Mouse (Mus musculus) stomach, postnatal 0 days (tissue): ENCODE measurements around the gene Elovl7. TPM values are rescaled to one million over a fixed set of nuclear protein-coding genes. Genes with fewer than 3 reads are reported as not detected.
A peak's percentile ranks its signal among the peaks of the same experiment; 100 is the strongest.

Experiments
- ATAC-seq: fragments of 200-750 bp; cut with Nextera tagmentation; 2 replicates; pipeline ENCODE4 v1.8.0; 2017; ENCODE audit not compliant: low FRiP score, low TSS enrichment
- DNase-seq: peaks from one replicate; pipeline ENCODE4 v3.0.0-alpha.2; 2016; ENCODE audit warnings: low spot score
- H3K27ac ChIP-seq: fragments of 300-500 bp; sonication (generic); replicated peaks from 2 replicates; pipeline ENCODE4 v1.5.1; 2014; ENCODE audit warnings: mild to moderate bottlenecking, control low read depth
- H3K27me3 ChIP-seq: fragments of 300-500 bp; sonication (generic); 2 replicates; pipeline ENCODE4 v1.6.1; 2014; ENCODE audit warnings: low read length; ENCODE audit not compliant: control insufficient read depth, insufficient read depth
- H3K36me3 ChIP-seq: fragments of 300-500 bp; sonication (generic); 2 replicates; pipeline ENCODE4 v1.6.1; 2014; ENCODE audit warnings: low read length, mixed read lengths; ENCODE audit not compliant: control insufficient read depth, insufficient read depth
- H3K4me1 ChIP-seq: fragments of 300-500 bp; sonication (generic); replicated peaks from 2 replicates; pipeline ENCODE4 v1.6.1; 2014; ENCODE audit warnings: antibody characterized with exemption; ENCODE audit not compliant: control insufficient read depth, insufficient read depth
- H3K4me2 ChIP-seq: fragments of 300-500 bp; sonication (generic); replicated peaks from 2 replicates; pipeline ENCODE4 v1.6.1; 2014; ENCODE audit warnings: low read depth, mild to moderate bottlenecking, control low read depth, moderate library complexity
- H3K4me3 ChIP-seq: fragments of 300-500 bp; sonication (generic); 2 replicates; pipeline ENCODE4 v1.5.1; 2014; ENCODE audit warnings: low read depth, low read length, control low read depth
- H3K9ac ChIP-seq: fragments of 300-500 bp; sonication (generic); 2 replicates; pipeline ENCODE4 v1.6.1; 2014; ENCODE audit warnings: mild to moderate bottlenecking, low read length, control low read depth, mixed read lengths
- H3K9me3 ChIP-seq: fragments of 300-500 bp; sonication (generic); 2 replicates; pipeline ENCODE4 v1.6.1; 2016; ENCODE audit warnings: low read length; ENCODE audit not compliant: control insufficient read depth
- CTCF ChIP-seq: IDR thresholded peaks from 2 replicates; pipeline ENCODE4 v1.5.1; 2016; ENCODE audit warnings: antibody characterized with exemption, low read depth, mild to moderate bottlenecking, moderate library complexity
- EP300 ChIP-seq: optimal IDR thresholded peaks from 2 replicates; pipeline ENCODE3; 2016; ENCODE audit warnings: antibody characterized with exemption
- WGBS: fragments of 180-500 bp; shearing (Covaris S2); extraction: QIAGEN DNeasy Blood & Tissue Kit; methylation state at CpG from one replicate; pipeline ENCODE4 v1.1.7; 2014; 5-methylcytosine and 5-hydroxymethylcytosine counted together
- polyA plus RNA-seq: library from polyadenylated mRNA; unstranded; fragments of >200 nt; fragmentation: Nextera tagmentation; extraction: Ambion mirVana; gene quantifications from 2 replicates; pipeline ENCODE4 v1.2.1, GENCODE M21; 2015

Gene Elovl7
- polyA plus RNA-seq: 71.0 and 73.3 TPM in 2 replicates

- peak within 1 kb of the TSS; percentile 78 for H3K4me3 ChIP-seq
- H3K27ac ChIP-seq: peak within 1 kb of the TSS; percentile 88
- no peaks in the 10 kb centered on the region for H3K36me3 ChIP-seq
- peak; percentile 97 for DNase-seq
- peak within 1 kb of the TSS; percentile 99 for H3K4me2 ChIP-seq
- H3K4me1 ChIP-seq: no peaks in the 10 kb centered on the region
- H3K9me3 ChIP-seq: no peaks in the 10 kb centered on the region
- peak within 1 kb of the TSS; percentile 78 for H3K9ac ChIP-seq
- no peak for TF ChIP-seq EP300
- TF ChIP-seq CTCF: peak; percentile 58; the same call in 1 of the 2 replicates
- peak; percentile 97 for ATAC-seq
- WGBS: 0% methylated on average over 21 of the region's 40 CpGs
- H3K27me3 ChIP-seq: no peaks in the 10 kb centered on the region
Measured at GRCm38 (mm10) chr13:108214081-108214484, at the start of gene Elovl7. Gene Elovl7, plus strand, starts transcription at chr13:108214404.

- Histone ChIP-seq H3K4me1 (no peaks in the 10 kb centered on the region), H3K4me2 (no peak overlapping the region), H3K27me3 (no peaks in the 10 kb centered on the region), H3K4me3 (no peak overlapping the region), H3K9ac (no peak overlapping the region), H3K27ac (no peak overlapping the region), H3K36me3 (no peaks in the 10 kb centered on the region; the same call in 1 of the 2 replicates), H3K9me3 (no peaks in the 10 kb centered on the region)
- TF ChIP-seq CTCF (no peak), EP300 (no peak)
- ATAC-seq (no peak), DNase-seq (no peak)
- 91% methylated on average over 3 of the region's 3 CpGs for WGBS
Measured at GRCm38 (mm10) chr13:108164621-108165020, 49.6 kb upstream of the Elovl7 start.

- H3K4me1 ChIP-seq: no peaks in the 10 kb centered on the region
- 0 out of 2 replicates have a peak, but pooled peaks cover 5% of the 10 kb centered on the region for H3K36me3 ChIP-seq
- WGBS: 94% methylated on average over 1 of the region's 1 CpGs
- ATAC-seq (no peak), DNase-seq (no peak)
- no peaks in the 10 kb centered on the region for H3K27me3 ChIP-seq
- no peak overlapping the region for H3K4me2 ChIP-seq
- no peaks in the 10 kb centered on the region for H3K9me3 ChIP-seq
- no peak overlapping the region for H3K27ac ChIP-seq
- H3K9ac ChIP-seq: no peak overlapping the region
- TF ChIP-seq EP300: no peak
- TF ChIP-seq CTCF: no peak
- H3K4me3 ChIP-seq: no peak overlapping the region
Measured at GRCm38 (mm10) chr13:108170002-108170401, 44.2 kb upstream of the Elovl7 start.

- 90% methylated on average over 8 of the region's 8 CpGs for WGBS
- 0 out of 2 replicates have a peak, but pooled peaks cover 5% of the 10 kb centered on the region for H3K36me3 ChIP-seq
- no peak for ATAC-seq
Measured at GRCm38 (mm10) chr13:108170511-108170910, 43.7 kb upstream of the Elovl7 start.

DNA sequence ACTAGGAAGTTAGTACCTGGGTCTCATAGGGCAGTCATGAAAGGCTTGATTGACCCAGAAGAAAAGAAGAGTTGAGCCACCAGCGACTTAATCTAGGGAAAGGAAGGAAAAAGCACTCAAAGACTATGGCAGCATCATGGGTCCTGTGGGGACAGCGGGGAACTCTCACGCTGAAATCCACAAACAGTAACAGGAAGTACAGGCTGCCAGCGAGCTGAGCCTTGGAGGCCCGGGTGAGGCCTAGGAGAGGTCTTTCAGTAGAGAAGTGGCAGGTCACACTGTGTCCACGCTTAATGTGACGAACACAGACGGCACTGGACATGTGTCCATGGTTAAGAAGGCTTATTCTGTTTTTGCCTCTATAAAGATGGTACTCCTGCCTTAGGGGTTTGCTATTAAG lies 34.6 kb upstream of the Elovl7 start:
- ATAC-seq (no peak), DNase-seq (no peak)
- no peaks in the 10 kb centered on the region for H3K9me3 ChIP-seq
- no peak overlapping the region for H3K4me3 ChIP-seq
- 84% methylated on average over 8 of the region's 8 CpGs for WGBS
- H3K36me3 ChIP-seq: peaks cover 8% of the 10 kb centered on the region; the same call in 1 of the 2 replicates
- TF ChIP-seq EP300: no peak
- no peak for TF ChIP-seq CTCF
- H3K9ac ChIP-seq: no peak overlapping the region
- no peaks in the 10 kb centered on the region for H3K4me1 ChIP-seq
- no peak overlapping the region for H3K27ac ChIP-seq
- no peak overlapping the region for H3K4me2 ChIP-seq
- no peaks in the 10 kb centered on the region for H3K27me3 ChIP-seq

More at GRCm38 (mm10) chr13:108170511-108170910, 43.7 kb upstream of the Elovl7 start:
- no peak overlapping the region for H3K4me2 ChIP-seq
- no peaks in the 10 kb centered on the region for H3K27me3 ChIP-seq
- H3K27ac ChIP-seq: no peak overlapping the region
- H3K4me1 ChIP-seq: no peaks in the 10 kb centered on the region
- no peaks in the 10 kb centered on the region for H3K9me3 ChIP-seq
- H3K4me3 ChIP-seq: no peak overlapping the region
- TF ChIP-seq CTCF (no peak), EP300 (no peak)
- no peak for DNase-seq
- no peak overlapping the region for H3K9ac ChIP-seq

DNA sequence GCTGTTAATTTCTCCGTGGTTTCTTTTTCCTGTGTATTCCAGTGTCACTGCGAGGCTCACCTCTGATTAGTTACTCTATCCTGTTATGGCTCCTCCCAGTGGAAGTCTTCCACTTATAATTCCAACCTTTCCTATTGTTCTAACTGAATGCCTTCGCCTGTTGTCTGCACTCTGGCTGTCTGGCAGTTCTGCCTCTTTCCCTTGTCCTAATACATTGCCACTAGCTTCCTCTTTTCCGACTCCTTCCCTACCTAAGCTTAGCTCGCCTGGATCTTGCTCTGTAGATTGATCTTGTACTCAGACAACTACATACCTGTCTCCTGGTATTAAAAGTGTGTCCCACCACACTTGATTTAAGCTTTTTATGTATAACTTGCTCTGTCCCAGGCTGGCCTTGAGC lies 33.4 kb upstream of the Elovl7 start:
- H3K4me1 ChIP-seq: no peaks in the 10 kb centered on the region
- H3K4me3 ChIP-seq: no peak overlapping the region
- WGBS: 82% methylated on average over 5 of the region's 5 CpGs
- DNase-seq (no peak), ATAC-seq (no peak)
- TF ChIP-seq CTCF: no peak
- TF ChIP-seq EP300: no peak
- H3K27ac ChIP-seq: no peak overlapping the region
- H3K36me3 ChIP-seq: peaks cover 8% of the 10 kb centered on the region; the same call in 1 of the 2 replicates
- no peak overlapping the region for H3K4me2 ChIP-seq
- H3K9ac ChIP-seq: no peak overlapping the region
- H3K9me3 ChIP-seq: no peaks in the 10 kb centered on the region
- H3K27me3 ChIP-seq: no peaks in the 10 kb centered on the region
